Mouse (Mus musculus): Measurements from ENCODE around the gene Gm20388. TPM values are rescaled to one million over a fixed set of nuclear protein-coding genes. Genes with fewer than 3 reads are reported as not detected.

The Gm20388 gene
- total RNA-seq, 2 experiments from 2014 or later, result 2.2 to 7.6 TPM

- H3K4me3 ChIP-seq, result no peak overlapping the region
- no peak for DNase-seq (ENCODE audit: low spot score in 2 of 2)
- no peak overlapping the region for H3K27ac ChIP-seq
- TF ChIP-seq CTCF (conservative IDR thresholded peaks at IDR 0.05), result no peak
Observed at GRCm38 (mm10) chr8:121683083-121683832, 1772.6 kb downstream of the Gm20388 start.

DNA sequence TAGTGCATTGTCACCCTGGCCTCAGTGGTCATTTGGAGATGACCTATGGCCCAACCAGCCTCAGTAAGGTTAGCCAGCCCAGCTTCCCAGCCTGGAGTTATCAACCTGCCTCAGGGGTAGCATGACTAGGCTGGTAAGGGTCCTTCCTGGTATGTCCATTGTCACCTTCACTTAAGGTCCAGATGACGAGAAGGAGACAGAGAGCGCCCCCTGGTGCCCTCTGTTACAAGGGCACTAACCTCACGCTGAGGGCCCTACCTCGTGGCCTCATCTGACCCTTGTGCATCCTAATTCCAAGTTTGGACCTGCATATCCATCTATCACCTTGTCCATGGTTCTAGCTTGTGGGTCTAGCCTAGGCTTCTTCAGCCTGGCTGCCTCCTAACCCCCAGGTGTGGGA, 1774.8 kb downstream of the Gm20388 start:
- Histone ChIP-seq H3K27ac (no peak overlapping the region), H3K4me3 (no peak overlapping the region)
- peak; percentile 88 for TF ChIP-seq CTCF (conservative IDR thresholded peaks at IDR 0.05)
- DNase-seq (ENCODE audit: low spot score in 2 of 2), result peak in 1 of 2 experiments; percentile 39

- peak; percentile 40 for TF ChIP-seq CTCF (conservative IDR thresholded peaks at IDR 0.05)
- DNase-seq (ENCODE audit: low spot score in 2 of 2), result peak; percentile 64 to 72
- H3K27ac ChIP-seq, result peak overlapping the region; percentile 92
- peak overlapping the region; percentile 24; the same call in 1 of the 2 replicates for H3K4me3 ChIP-seq
Observed at GRCm38 (mm10) chr8:121687455-121688161, 1777.0 kb downstream of the Gm20388 start.

GRCm38 (mm10) chr8:121688496-121688895, 1777.9 kb downstream of the Gm20388 start:
- Histone ChIP-seq H3K4me3 (no peak overlapping the region), H3K27ac (peak overlapping the region; percentile 92)
- TF ChIP-seq CTCF (conservative IDR thresholded peaks at IDR 0.05), result no peak
- no peak for DNase-seq (ENCODE audit: low spot score in 2 of 2)

GRCm38 (mm10) chr8:121694453-121694852, 1783.8 kb downstream of the Gm20388 start:
- no peak overlapping the region for H3K4me3 ChIP-seq
- no peak overlapping the region for H3K27ac ChIP-seq
- peak; percentile 99 for TF ChIP-seq CTCF (conservative IDR thresholded peaks at IDR 0.05)
- DNase-seq (ENCODE audit: low spot score in 2 of 2), result peak in 1 of 2 experiments; percentile 62

DNA sequence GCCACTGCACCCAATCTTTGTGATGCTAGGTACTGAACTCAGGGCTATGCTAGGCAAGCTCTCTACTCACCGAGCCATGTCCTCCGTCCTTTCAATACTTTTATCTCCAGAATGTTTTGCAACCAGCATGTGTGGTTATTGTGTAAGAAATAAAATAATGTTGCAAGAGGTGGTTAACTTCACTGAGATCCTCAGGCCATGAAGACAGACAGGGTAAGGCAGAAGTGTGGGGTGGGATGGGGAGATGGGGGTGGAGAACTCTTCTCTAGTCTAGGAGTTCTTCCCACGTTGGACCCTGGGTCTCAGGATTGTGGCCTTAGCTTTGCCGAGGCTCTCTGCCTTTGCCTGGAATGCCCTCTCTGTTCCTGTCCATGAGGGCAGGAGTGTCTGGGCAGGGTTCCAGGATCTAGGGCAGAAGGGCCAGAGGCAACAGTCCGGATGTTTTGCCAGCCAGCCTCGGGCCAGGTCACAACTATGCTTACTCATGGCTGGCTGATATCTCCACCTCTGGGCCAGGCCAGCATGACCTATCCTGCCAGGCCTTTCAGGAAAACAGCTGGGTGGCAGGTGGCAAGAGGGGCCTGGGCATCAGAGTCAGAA, 1785.0 kb downstream of the Gm20388 start:
- TF ChIP-seq CTCF (conservative IDR thresholded peaks at IDR 0.05), result no peak
- Histone ChIP-seq H3K27ac (no peak overlapping the region), H3K4me3 (no peak overlapping the region)
- DNase-seq (ENCODE audit: low spot score in 2 of 2), result no peak

- Histone ChIP-seq H3K27ac (peak overlapping the region; percentile 60), H3K4me3 (no peak overlapping the region)
- no peak for TF ChIP-seq CTCF (conservative IDR thresholded peaks at IDR 0.05)
- no peak for DNase-seq (ENCODE audit: low spot score in 2 of 2)
Observed at GRCm38 (mm10) chr8:121697735-121698614, 1787.3 kb downstream of the Gm20388 start.

DNA sequence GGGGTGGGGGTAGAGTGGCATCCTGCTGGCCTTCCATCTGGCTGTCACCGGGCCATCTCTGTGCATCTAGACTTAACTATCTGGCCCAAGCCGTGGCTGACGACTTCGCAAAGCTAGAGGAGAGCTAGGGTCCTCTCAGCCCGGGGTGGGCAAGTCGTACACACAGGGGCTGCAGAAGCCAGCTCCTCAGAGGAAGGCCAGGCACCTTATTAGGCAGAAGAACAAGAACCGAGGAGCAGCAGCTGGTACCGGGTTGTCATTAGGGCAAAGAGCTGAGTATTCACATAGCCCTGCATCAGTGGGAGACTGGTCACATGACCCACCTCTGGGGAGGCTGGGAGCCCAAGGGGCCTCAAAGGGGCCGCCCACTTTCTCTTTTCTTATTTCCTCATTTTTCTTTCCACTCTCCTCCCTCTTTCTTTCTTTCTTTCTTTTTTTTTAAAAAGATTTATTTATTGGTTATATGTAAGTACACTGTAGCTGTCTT, 1788.0 kb downstream of the Gm20388 start:
- no peak for DNase-seq (ENCODE audit: low spot score in 2 of 2)
- no peak overlapping the region for H3K27ac ChIP-seq
- TF ChIP-seq CTCF (conservative IDR thresholded peaks at IDR 0.05), result no peak
- H3K4me3 ChIP-seq, result no peak overlapping the region

DNA sequence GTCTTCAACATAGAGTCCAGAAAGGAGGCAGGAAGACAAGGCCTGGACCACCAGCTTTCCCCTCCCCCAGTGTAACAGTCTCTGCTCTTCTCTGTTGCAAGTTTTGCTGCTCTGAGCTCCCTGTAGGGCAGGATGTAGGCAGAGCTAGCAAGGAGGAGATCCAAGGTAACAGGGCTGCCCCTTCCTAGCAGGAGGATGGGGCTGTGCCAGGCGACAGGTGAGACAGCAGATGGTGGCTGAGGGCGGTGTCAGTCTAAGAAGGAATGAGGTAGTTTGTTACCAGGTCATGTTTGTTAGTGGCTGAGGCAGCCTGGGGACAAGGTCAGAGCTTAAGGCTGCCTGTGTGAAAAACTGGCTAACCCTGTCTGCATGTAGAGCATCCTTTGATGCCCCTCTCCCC, 1789.3 kb downstream of the Gm20388 start:
- H3K27ac ChIP-seq, result no peak overlapping the region
- no peak overlapping the region for H3K4me3 ChIP-seq
- TF ChIP-seq CTCF (conservative IDR thresholded peaks at IDR 0.05), result no peak
- DNase-seq (ENCODE audit: low spot score in 2 of 2), result no peak

DNA sequence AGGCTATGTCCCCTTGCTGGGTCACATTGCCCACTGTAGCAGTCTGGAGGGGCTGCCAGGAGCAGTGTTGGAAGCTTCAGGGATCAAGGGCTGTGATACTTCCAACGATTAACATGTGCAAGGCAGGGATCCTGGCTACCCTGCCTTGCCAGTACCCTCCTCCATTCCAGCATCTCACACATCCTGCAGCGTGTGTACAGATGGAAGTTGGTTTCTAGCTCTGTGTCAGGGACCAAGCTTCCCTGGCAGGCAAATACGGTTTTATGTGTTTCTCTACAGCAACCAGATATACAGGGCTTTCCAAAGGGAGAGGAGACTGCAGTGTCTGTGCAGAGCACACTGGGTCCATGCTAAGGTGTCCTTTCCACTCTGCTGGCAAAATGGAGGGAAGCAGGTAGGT, 1794.5 kb downstream of the Gm20388 start:
- DNase-seq (ENCODE audit: low spot score in 2 of 2), result peak in 1 of 2 experiments; percentile 33
- peak overlapping the region; percentile 85 for H3K27ac ChIP-seq
- H3K4me3 ChIP-seq, result no peak overlapping the region
- TF ChIP-seq CTCF (conservative IDR thresholded peaks at IDR 0.05), result no peak

DNA sequence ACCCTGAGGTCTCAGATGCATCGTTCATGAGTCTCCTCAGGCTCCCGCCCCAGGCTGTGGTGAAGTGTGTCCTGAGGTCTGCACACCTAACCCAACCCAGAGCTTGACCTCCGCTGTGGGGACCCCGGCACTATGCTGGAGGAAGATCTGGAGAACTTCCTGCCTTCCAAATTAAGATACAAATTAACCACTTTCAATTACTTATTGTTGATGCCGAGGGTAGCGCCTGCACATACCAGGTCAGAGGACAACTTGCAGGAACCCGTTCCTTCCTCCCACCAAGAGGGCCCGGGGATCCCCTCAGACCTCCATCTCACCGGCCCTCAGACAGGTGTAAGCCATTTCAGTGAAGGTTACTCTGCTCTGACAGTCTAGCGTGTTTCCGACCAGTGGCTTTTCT, 1796.3 kb downstream of the Gm20388 start:
- 0 out of 2 replicates have a peak overlapping the region, but pooled peaks have one; percentile 48 for H3K27ac ChIP-seq
- TF ChIP-seq CTCF (conservative IDR thresholded peaks at IDR 0.05), result no peak
- H3K4me3 ChIP-seq, result no peak overlapping the region
- DNase-seq (ENCODE audit: low spot score in 2 of 2), result no peak

- Histone ChIP-seq H3K27ac (no peak overlapping the region), H3K4me3 (no peak overlapping the region)
- DNase-seq (ENCODE audit: low spot score in 2 of 2), result no peak
- TF ChIP-seq CTCF (conservative IDR thresholded peaks at IDR 0.05), result no peak
Observed at GRCm38 (mm10) chr8:121708406-121708805, 1797.8 kb downstream of the Gm20388 start.
